Mouse (Mus musculus) small intestine, adult 2 months (tissue): ENCODE data around the gene Lpp.

Experiments
- CTCF ChIP-seq: fragments of 200-500 bp; IDR thresholded peaks from 2 replicates; pipeline ENCODE4 v1.5.1; 2012; ENCODE audit warnings: low read depth, mild to moderate bottlenecking, control low read depth, inconsistent platforms, low read length, moderate library complexity, mixed read lengths; ENCODE audit not compliant: insufficient replicate concordance, insufficient read length; ENCODE audit errors: extremely low read depth
- POLR2A ChIP-seq: fragments of 200-500 bp; IDR thresholded peaks from 2 replicates; pipeline ENCODE4 v1.6.1; 2012; ENCODE audit warnings: low read depth, mild to moderate bottlenecking, control low read depth, inconsistent platforms, low read length, moderate library complexity

DNA sequence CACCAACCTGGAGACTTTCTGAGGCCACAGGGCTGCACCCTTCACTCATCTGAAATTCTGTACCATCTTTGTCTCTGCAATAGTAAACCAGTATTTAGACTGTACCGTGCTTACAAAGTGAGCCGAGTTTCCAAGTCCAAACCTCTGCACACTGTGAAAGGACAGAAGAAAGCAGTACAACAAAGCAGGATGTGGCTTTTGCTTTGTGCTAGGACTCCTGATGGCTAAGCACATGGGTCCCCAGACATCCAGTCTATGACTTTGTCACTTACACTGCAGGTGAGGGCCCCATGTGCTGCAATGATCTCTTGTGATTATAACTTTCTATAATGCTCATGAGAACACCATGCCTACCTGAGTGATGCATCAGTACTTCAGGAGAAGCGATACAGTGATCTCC, 2.2 kb upstream of the Lpp start:
- TF ChIP-seq CTCF, result no peak
- TF ChIP-seq POLR2A, result no peak
